Mouse (Mus musculus): ENCODE results near the gene Rwdd3. TPM values are rescaled to one million over a fixed set of nuclear protein-coding genes. Genes with fewer than 3 reads are reported as not detected.
A peak's percentile ranks its signal among the peaks of the same experiment; 100 is the strongest.

Gene Rwdd3
- 1 to 10 TPM; 1.2 to 1.6 TPM for total RNA-seq (2021)

GRCm38 (mm10) chr3:121171243-121171871 lies at the start of gene Rwdd3:
Rwdd3 (minus strand) TSS chr3:121171695.
- intact Hi-C loops (cut with DNase I), result loop anchor here (2.0 to 5.0 kb wide), 3 partner anchors 121 to 329 kb away; partner anchors contain the start of gene Alg14
- DNase-seq (ENCODE audit: low spot score), result peak; percentile 80

DNA sequence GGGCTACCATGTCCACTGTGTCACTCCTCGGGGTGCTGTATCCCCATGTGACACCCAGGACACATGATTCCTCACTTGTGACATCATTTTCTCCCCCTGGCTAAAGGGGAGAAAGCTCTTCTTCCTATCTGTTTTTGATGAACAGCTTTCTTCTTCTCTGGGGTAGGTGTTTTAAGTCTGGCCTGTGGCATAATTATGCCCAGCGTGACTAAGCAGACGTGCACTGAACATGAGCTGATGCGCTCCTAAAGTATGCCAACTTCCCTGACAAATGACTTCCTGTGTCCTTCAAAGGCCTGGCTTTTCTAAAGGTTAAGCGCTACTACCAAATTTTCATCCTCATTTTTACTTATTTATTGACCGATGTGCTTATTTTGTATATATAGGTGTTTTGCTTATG lies 45.5 kb upstream of the Rwdd3 start:
- DNase-seq (ENCODE audit: low spot score), result no peak
- intact Hi-C loops (cut with DNase I), result no loop called here

GRCm38 (mm10) chr3:121213501-121213900 lies 42.0 kb upstream of the Rwdd3 start:
- intact Hi-C loops (cut with DNase I), result no loop called here

GRCm38 (mm10) chr3:121212156-121212555 lies 40.7 kb upstream of the Rwdd3 start:
- intact Hi-C loops (cut with DNase I), result no loop called here
- DNase-seq (ENCODE audit: low spot score), result no peak

More at GRCm38 (mm10) chr3:121213501-121213900, 42.0 kb upstream of the Rwdd3 start:
- DNase-seq (ENCODE audit: low spot score), result no peak

- intact Hi-C loops (cut with DNase I), result no loop called here
- DNase-seq (ENCODE audit: low spot score), result no peak
Measured at GRCm38 (mm10) chr3:121208994-121209393, 37.5 kb upstream of the Rwdd3 start.

DNA sequence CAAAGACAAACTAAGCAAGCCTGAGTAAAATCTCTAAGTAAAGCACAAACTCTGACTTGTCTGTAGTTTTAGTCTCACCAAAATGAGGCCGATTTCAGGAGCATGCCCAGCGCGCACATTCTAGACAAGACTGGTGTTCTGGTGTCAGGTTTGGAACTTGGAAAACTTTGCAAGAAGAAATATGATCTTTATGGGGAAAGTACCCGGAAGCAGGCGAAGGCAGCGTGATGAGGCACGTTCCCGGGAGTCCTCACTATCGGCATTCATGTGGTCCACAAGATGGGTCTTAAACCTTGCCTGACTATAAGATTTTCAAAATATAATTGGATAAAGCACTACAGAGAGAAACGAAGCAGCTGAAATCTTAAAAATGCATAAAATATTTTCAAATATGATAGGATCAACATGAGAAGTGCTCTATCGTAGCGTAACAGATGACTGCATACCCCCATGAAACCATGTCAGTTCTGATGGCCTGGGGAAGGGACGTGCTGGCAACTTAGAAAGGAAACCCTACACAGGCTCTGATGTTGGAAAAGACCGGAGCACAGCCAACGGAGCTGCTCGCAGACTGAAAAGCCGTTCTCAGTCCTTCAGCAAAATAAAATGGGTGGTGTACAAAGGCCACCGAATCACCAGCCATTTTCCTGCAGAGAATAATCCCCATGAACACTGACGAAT lies 34.8 kb upstream of the Rwdd3 start:
- intact Hi-C loops (cut with DNase I), result no loop called here
- DNase-seq (ENCODE audit: low spot score), result no peak

DNA sequence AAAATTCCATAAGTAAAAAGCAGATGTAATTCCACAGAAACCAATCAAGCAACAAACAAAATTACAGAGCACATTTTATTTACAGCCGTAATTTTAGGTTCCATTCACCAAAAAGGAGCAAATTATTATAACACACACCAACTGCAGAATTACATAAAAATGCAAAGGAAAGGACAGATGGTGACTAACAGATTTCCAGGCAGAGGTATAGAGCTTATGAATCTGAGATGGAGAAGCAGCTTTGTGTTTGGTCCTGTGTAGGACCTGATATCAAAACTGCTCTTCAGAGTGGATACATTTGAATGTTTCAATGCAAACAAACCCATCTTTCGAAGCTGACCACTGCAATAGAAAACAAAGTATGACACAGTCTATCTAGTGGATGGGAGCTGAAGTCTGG lies 31.1 kb upstream of the Rwdd3 start:
- DNase-seq (ENCODE audit: low spot score), result no peak
- intact Hi-C loops (cut with DNase I), result no loop called here

DNA sequence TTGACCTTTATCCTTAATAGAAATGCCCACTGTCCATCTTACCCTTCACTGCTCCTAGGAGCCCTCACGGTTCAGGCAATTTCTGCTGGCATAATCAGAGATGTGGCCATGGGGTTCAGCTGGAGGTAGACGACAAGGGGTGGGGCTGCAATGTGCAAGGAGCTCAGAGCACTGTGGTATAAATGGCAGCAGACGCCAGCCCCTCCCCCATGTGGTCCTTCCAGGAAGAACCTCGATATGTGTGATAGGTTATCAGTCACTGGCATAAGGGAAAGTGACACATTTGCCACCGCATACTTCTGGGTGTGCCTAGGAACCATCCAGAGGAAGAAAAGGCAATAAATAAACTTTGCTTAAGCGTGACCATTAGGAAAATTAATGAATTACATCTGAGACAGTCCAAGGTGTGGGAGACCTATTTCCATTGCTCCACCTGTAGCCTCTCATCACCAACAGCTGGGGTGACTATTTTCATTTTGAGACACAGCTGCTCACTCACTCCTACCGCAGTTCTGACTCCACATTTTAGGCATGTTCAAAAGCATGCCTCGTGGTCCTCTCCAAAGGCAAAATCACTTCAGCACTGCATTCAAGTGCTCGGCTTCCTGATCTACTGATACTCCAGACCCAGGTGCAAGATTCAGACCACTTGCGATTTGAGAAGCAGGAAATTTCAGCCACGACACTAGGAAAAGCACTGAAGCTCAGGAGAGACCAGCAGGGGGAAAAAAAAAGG lies 29.7 kb upstream of the Rwdd3 start:
- intact Hi-C loops (cut with DNase I), result no loop called here
- no peak for DNase-seq (ENCODE audit: low spot score)

- no peak for DNase-seq (ENCODE audit: low spot score)
- intact Hi-C loops (cut with DNase I), result no loop called here
Measured at GRCm38 (mm10) chr3:121189199-121189598, 17.7 kb upstream of the Rwdd3 start.

- no peak for DNase-seq (ENCODE audit: low spot score)
- intact Hi-C loops (cut with DNase I), result no loop called here
Measured at GRCm38 (mm10) chr3:121187510-121187909, 16.0 kb upstream of the Rwdd3 start.

DNA sequence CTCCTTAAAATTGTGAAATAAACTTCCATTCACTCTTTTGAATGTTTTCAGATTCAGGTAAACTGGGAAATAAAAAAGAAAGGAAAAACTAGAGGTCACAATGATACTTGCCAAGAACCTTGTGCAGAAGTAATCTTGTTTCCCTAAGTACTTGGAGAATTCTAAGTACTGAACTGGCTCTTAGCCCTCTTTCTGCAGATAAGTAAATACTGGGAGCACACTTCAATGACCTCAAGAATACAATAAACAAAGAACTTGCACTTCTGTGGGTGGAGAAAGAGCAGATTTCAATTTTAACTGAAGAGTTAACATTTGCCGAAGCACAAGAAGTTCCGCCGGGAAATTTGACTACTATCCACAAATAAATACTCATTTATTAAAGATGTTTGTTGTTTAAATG lies 15.4 kb upstream of the Rwdd3 start:
- intact Hi-C loops (cut with DNase I), result no loop called here
- DNase-seq (ENCODE audit: low spot score), result no peak

GRCm38 (mm10) chr3:121185197-121185596 lies 13.7 kb upstream of the Rwdd3 start:
- intact Hi-C loops (cut with DNase I), result no loop called here
- DNase-seq (ENCODE audit: low spot score), result no peak

DNA sequence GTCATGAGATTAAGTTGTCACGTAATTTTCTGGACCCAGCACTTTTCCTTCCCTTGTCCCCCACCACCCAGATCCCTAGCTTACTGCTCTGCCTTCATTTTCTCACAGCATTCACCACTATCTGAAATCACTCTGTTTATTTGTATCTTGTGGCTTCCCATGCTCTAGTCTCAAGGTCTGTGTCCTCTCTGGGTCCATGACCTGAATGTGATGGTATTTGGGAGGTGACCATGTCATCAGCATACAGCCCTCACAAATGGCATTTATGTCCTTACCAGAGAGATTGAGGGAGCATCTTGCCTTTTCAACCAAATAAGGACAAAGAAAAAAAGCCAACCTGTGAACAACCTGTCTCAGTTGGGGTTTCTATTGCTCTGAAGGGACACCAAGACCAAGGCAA lies 4.5 kb upstream of the Rwdd3 start:
- intact Hi-C loops (cut with DNase I), result no loop called here
- no peak for DNase-seq (ENCODE audit: low spot score)

GRCm38 (mm10) chr3:121174248-121174945 lies 2.9 kb upstream of the Rwdd3 start:
- no peak for DNase-seq (ENCODE audit: low spot score)
- intact Hi-C loops (cut with DNase I), result loop anchor here (5.0 kb wide), 2 partner anchors 118 to 133 kb away; partner anchors contain the start of gene Alg14

DNA sequence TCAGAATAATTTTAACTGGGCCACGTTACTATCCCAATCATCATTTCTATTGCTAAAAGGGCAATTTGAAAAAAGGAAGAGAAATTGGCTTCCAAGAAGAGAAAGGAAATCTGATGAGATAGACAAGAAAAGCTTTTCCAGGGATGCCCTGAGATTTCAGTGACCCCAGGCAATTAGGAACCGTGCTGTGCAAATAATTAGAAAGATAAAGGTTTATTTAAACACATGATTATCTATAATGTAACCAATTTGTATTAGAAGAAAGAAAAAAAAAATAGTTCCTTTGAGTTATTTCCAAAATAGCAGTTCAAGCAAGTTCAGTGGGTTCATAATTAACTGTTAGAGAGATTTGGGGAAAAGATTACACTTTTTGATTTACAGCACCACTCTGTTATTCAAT lies 1.2 kb upstream of the Rwdd3 start:
- intact Hi-C loops (cut with DNase I), result loop anchor here (5.0 kb wide), 2 partner anchors 120 to 135 kb away; partner anchors contain the start of gene Alg14
- DNase-seq (ENCODE audit: low spot score), result no peak

GRCm38 (mm10) chr3:121171872-121172265 lies 374 bp upstream of the Rwdd3 start:
- intact Hi-C loops (cut with DNase I), result loop anchor here (2.0 to 5.0 kb wide), 3 partner anchors 120 to 329 kb away; partner anchors contain the start of gene Alg14
- DNase-seq (ENCODE audit: low spot score), result no peak

- DNase-seq (ENCODE audit: low spot score), result no peak
- intact Hi-C loops (cut with DNase I), result loop anchor here (2.0 to 5.0 kb wide), 3 partner anchors 122 to 330 kb away; partner anchors contain the start of gene Alg14
Measured at GRCm38 (mm10) chr3:121170631-121171030, 864 bp downstream of the Rwdd3 start.

DNA sequence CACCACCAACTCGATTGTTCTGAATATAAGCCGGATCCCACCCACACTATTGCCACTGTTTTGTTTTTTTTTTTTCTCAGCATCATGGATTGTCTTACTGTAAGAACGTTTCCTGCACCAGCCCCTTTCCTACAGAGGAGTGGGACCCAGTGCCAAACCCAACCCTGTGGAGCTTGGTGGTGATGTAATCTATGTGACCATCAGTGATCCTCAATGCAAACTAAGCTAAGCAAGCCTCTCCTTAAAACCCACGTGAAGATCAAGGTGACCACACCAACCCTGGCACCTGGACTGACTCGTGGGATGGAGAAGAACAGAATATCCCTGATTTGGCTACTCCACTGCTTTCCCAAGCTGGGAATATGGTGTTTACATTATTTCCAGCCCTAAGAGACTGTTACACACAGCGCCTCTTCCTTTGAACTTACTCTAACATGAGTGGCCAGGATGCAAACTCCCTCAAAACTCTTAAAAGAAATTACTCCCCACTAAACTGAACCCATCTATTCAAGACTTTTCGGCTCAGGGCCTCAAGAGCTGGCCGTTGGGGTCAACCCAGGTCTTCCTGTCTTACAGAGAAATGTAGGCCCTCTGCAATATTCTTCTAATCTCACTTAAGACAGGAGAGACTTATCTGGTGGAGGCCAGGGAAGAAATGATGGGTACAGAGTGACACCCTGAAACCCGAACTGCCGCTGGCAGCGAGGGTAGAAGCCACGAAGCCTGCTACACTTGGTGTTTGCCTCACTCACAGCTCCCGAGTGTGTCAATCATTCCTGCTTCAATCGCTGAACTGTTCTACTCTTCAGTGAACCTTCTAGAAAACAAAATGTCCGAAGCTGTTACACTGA lies 2.2 kb downstream of the Rwdd3 start:
- intact Hi-C loops (cut with DNase I), result no loop called here
- DNase-seq (ENCODE audit: low spot score), result no peak

- DNase-seq (ENCODE audit: low spot score), result no peak
- intact Hi-C loops (cut with DNase I), result no loop called here
Measured at GRCm38 (mm10) chr3:121168581-121168980, 2.9 kb downstream of the Rwdd3 start.

All from heart, postnatal 25 days (tissue).